Mouse (Mus musculus): ENCODE measurements at regions not wholly inside any gene's neighbourhood (a gene's known extent, or its start where the extent isn't known, plus 50 kb on each side); places are given as distances from the start of the nearest gene placed in this dataset.
A peak's percentile ranks its signal among the peaks of the same experiment; 100 is the strongest.

GRCm38 (mm10) chrX:52221016-52221415 is 56.0 kb upstream of the Gpc4 start:
- Histone ChIP-seq H3K27ac (replicated peaks; ENCODE audit: insufficient read depth, low read depth, low read length) (no peak overlapping the region), H3K9ac (ENCODE audit: low read depth, low read length) (no peak overlapping the region), H3K79me2 (ENCODE audit: control insufficient read depth, insufficient read depth, low read length) (no peaks in the 10 kb centered on the region), H3K36me3 (ENCODE audit: control insufficient read depth, insufficient read depth, low read length) (no peaks in the 10 kb centered on the region), H3K27me3 (ENCODE audit: control insufficient read depth, insufficient read depth, low read length) (no peaks in the 10 kb centered on the region), H3K4me3 (ENCODE audit: insufficient read depth, low read depth, low read length) (no peak overlapping the region), H3K4me1 (ENCODE audit: control insufficient read depth, insufficient read depth, low read length) (peaks cover 4% of the 10 kb centered on the region)
- DNase-seq (ENCODE audit: extremely low read depth, low read depth, low spot score): no peak
- no peak for TF ChIP-seq POLR2A (IDR thresholded peaks at IDR 0.05; ENCODE audit: extremely low read depth, insufficient read depth, low read length)
- TF ChIP-seq CTCF (IDR thresholded peaks at IDR 0.05; ENCODE audit: low read depth, low read length): no peak

- Histone ChIP-seq H3K4me1 (ENCODE audit: control insufficient read depth, insufficient read depth, low read length) (peaks cover 4% of the 10 kb centered on the region), H3K27me3 (ENCODE audit: control insufficient read depth, insufficient read depth, low read length) (no peaks in the 10 kb centered on the region), H3K27ac (replicated peaks; ENCODE audit: insufficient read depth, low read depth, low read length) (peak overlapping the region; percentile 44; the same call in 1 of the 2 replicates), H3K4me3 (ENCODE audit: insufficient read depth, low read depth, low read length) (no peak overlapping the region), H3K79me2 (ENCODE audit: control insufficient read depth, insufficient read depth, low read length) (no peaks in the 10 kb centered on the region), H3K9ac (ENCODE audit: low read depth, low read length) (no peak overlapping the region), H3K36me3 (ENCODE audit: control insufficient read depth, insufficient read depth, low read length) (no peaks in the 10 kb centered on the region)
- WGBS: 26% methylated on average over 6 of the region's 6 CpGs
- peak; percentile 74 for DNase-seq (ENCODE audit: extremely low read depth, low read depth, low spot score)
- TF ChIP-seq CTCF (IDR thresholded peaks at IDR 0.05; ENCODE audit: low read depth, low read length) (no peak), POLR2A (IDR thresholded peaks at IDR 0.05; ENCODE audit: extremely low read depth, insufficient read depth, low read length) (no peak)
Observed at GRCm38 (mm10) chrX:52217189-52217789, 52.2 kb upstream of the Gpc4 start.

Measured in liver, adult 2 months (tissue).